Mouse (Mus musculus): Measurements from ENCODE around the gene Abat.
A peak's percentile ranks its signal among the peaks of the same experiment; 100 is the strongest.

DNA sequence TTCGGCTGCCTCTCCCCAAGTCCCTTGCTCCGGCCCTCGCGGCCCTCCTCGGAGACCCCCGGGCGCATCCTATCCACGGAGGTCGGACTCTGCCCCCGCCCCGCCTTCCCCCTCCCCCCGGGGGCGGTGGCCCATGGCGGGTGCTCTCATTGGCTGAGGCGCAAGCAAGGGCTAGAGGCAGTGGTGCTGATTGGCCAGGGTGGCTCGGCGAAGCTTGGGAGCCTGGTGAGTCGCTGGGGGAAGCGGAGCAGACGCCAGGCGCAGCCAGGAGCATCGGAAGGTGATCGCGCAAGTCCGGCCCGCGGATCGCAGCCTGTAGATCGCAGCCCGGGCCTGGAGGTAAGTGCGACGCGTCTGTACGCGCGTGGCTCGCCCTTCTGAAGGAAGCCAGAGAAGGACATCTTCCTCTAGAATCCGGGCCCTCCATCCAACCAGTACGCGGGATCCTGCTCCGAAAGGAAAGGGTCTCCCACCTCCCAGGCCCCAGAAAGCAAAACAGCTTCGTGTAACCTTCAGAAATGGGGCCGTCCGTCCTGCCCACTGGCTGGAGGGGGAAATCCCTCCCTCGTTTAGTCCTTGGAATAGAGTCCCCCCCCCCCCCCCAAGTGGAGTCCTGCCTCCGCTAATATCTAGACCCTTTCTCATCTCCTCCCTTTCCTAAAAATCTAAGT, at the start of gene Abat:
- TF ChIP-seq POLR2A (IDR thresholded peaks at IDR 0.05; ENCODE audit: extremely low read depth, insufficient read depth, low read length) (peak; percentile 95), CTCF (IDR thresholded peaks at IDR 0.05; ENCODE audit: low read depth, low read length) (no peak)

Data from liver, adult 2 months (tissue).